8 mouse cellular contexts compared by ENCODE assay signal in genomic region chr14:79140826-79141219, GRCm38 (mm10).
A peak's percentile ranks its signal among the peaks of the same experiment; 100 is the strongest.
DNase-seq lines count a peak whose midpoint lies in the region; ATAC-seq lines count a peak whose summit lies in the region.

No protein-coding gene starts in this region.

- peaks cover 28% of the 10 kb centered on the region for H3K4me1 ChIP-seq in hindbrain, embryonic 10.5 days (replicated peaks)
- peaks cover 32% of the 10 kb centered on the region for H3K4me1 ChIP-seq in lung, embryonic 15.5 days

- WGBS in hindbrain, embryonic 10.5 days, result 72% methylated on average over 2 of the region's 2 CpGs
- WGBS in lung, embryonic 15.5 days, result 59% methylated on average over 2 of the region's 2 CpGs

- no peak overlapping the region for H3K4me2 ChIP-seq in lung, embryonic 15.5 days

- intact Hi-C loops in left cerebral cortex, postnatal 14 days (cut with DNase I), result no loop called here

- H3K27ac ChIP-seq in hindbrain, embryonic 10.5 days, result peak overlapping the region; percentile 72
- H3K27ac ChIP-seq in lung, embryonic 15.5 days, result peak overlapping the region; percentile 48

- no peaks in the 10 kb centered on the region for H3K36me3 ChIP-seq in hindbrain, embryonic 10.5 days
- H3K36me3 ChIP-seq in lung, embryonic 15.5 days, result no peaks in the 10 kb centered on the region

- 0 out of 2 replicates have a peak, but pooled peaks have one; percentile 13 for ATAC-seq in lung, embryonic 15.5 days (ENCODE audit: borderline replicate concordance, extremely low read depth, low FRiP score, low TSS enrichment)

- H3K4me3 ChIP-seq in hindbrain, embryonic 10.5 days, result no peak overlapping the region
- H3K4me3 ChIP-seq in lung, embryonic 15.5 days, result no peak overlapping the region

- H3K9me3 ChIP-seq in hindbrain, embryonic 10.5 days, result no peaks in the 10 kb centered on the region
- H3K9me3 ChIP-seq in lung, embryonic 15.5 days, result no peaks in the 10 kb centered on the region

- peaks cover 9% of the 10 kb centered on the region; the same call in 1 of the 2 replicates for H3K27me3 ChIP-seq in hindbrain, embryonic 10.5 days (ENCODE audit: insufficient read depth, poor library complexity, severe bottlenecking)
- H3K27me3 ChIP-seq in lung, embryonic 15.5 days, result no peaks in the 10 kb centered on the region

- H3K9ac ChIP-seq in lung, embryonic 15.5 days, result no peak overlapping the region

- peak; percentile 20 for DNase-seq in embryo, embryonic 10 days (ENCODE audit: low spot score)
- DNase-seq in embryo, embryonic 9.5 days (ENCODE audit: extremely low spot score), result no peak
- peak; percentile 80 for DNase-seq in cerebellum, adult 9-11 months
- DNase-seq in hindbrain, embryonic 10.5 days (ENCODE audit: low spot score), result no peak
- no peak for DNase-seq in left cerebral cortex, postnatal 14 days (ENCODE audit: low spot score in 2 of 2)
- no peak for DNase-seq in urinary bladder, postnatal 4 days (ENCODE audit: low spot score in 2 of 2)
- no peak for DNase-seq in left cerebral cortex, adult 9 months (ENCODE audit: low spot score in 2 of 2)

Comparison
In these comparisons a context has a peak if more than half of its experiments do, and no peak if none do; other contexts are left out.
1. DNase-seq: peak in embryo, embryonic 10 days (single experiment) and cerebellum, adult 9-11 months (single experiment); none in embryo, embryonic 9.5 days (single experiment), hindbrain, embryonic 10.5 days (single experiment), left cerebral cortex, postnatal 14 days (0 of 2), urinary bladder, postnatal 4 days (0 of 2) and left cerebral cortex, adult 9 months (0 of 2).